Mouse (Mus musculus): ENCODE measurements around the gene Mettl24.

Gene Mettl24

GRCm38 (mm10) chr10:40685641-40686040, 2.6 kb downstream of the Mettl24 start:
- DNase-seq, result peak; percentile 16

- DNase-seq, result no peak
Measured at GRCm38 (mm10) chr10:40686976-40687375, 3.9 kb downstream of the Mettl24 start.

- DNase-seq, result no peak
Measured at GRCm38 (mm10) chr10:40687407-40687806, 4.3 kb downstream of the Mettl24 start.

- no peak for DNase-seq
Measured at GRCm38 (mm10) chr10:40688266-40688665, 5.2 kb downstream of the Mettl24 start.

- no peak for DNase-seq
Measured at GRCm38 (mm10) chr10:40688873-40689272, 5.8 kb downstream of the Mettl24 start.

GRCm38 (mm10) chr10:40698652-40699051, 15.6 kb downstream of the Mettl24 start:
- DNase-seq, result no peak

- DNase-seq, result no peak
Measured at GRCm38 (mm10) chr10:40711127-40711526, 28.0 kb downstream of the Mettl24 start.

- peak; percentile 79 for DNase-seq
Measured at GRCm38 (mm10) chr10:40713018-40713608, 30.0 kb downstream of the Mettl24 start.

GRCm38 (mm10) chr10:40713829-40714228, 30.7 kb downstream of the Mettl24 start:
- no peak for DNase-seq

- no peak for DNase-seq
Measured at GRCm38 (mm10) chr10:40715151-40715550, 32.1 kb downstream of the Mettl24 start.

GRCm38 (mm10) chr10:40716296-40716695, 33.2 kb downstream of the Mettl24 start:
- DNase-seq, result no peak

- no peak for DNase-seq
Measured at GRCm38 (mm10) chr10:40716713-40717112, 33.6 kb downstream of the Mettl24 start.

GRCm38 (mm10) chr10:40718362-40718761, 35.3 kb downstream of the Mettl24 start:
- DNase-seq, result no peak

GRCm38 (mm10) chr10:40719062-40719461, 36.0 kb downstream of the Mettl24 start:
- DNase-seq, result no peak

- no peak for DNase-seq
Measured at GRCm38 (mm10) chr10:40720883-40721282, 37.8 kb downstream of the Mettl24 start.

GRCm38 (mm10) chr10:40724342-40724741, 41.3 kb downstream of the Mettl24 start:
- DNase-seq, result peak; percentile 27

- peak; percentile 36 for DNase-seq
Measured at GRCm38 (mm10) chr10:40725066-40725465, 42.0 kb downstream of the Mettl24 start.

GRCm38 (mm10) chr10:40725471-40725870, 42.4 kb downstream of the Mettl24 start:
- DNase-seq, result no peak

- DNase-seq, result peak; percentile 25
Measured at GRCm38 (mm10) chr10:40726288-40726902, 43.3 kb downstream of the Mettl24 start.

GRCm38 (mm10) chr10:40726989-40727388, 43.9 kb downstream of the Mettl24 start:
- DNase-seq, result no peak

GRCm38 (mm10) chr10:40730200-40730599, 47.1 kb downstream of the Mettl24 start:
- no peak for DNase-seq

- no peak for DNase-seq
Measured at GRCm38 (mm10) chr10:40733291-40733690, 50.2 kb downstream of the Mettl24 start.

- DNase-seq, result no peak
Measured at GRCm38 (mm10) chr10:40736172-40736571, 53.1 kb downstream of the Mettl24 start.

GRCm38 (mm10) chr10:40737274-40738112, 54.4 kb downstream of the Mettl24 start:
- DNase-seq, result peak; percentile 45

Measured in embryo, embryonic 11 days (tissue).